Mouse (Mus musculus): ENCODE measurements around the gene Cdh18.
"Not testable (repeated sequence)": the region's sequence is repeated elsewhere in the genome, so short reads cannot be mapped to it uniquely, and the experiment has no call there.

Gene Cdh18

DNA sequence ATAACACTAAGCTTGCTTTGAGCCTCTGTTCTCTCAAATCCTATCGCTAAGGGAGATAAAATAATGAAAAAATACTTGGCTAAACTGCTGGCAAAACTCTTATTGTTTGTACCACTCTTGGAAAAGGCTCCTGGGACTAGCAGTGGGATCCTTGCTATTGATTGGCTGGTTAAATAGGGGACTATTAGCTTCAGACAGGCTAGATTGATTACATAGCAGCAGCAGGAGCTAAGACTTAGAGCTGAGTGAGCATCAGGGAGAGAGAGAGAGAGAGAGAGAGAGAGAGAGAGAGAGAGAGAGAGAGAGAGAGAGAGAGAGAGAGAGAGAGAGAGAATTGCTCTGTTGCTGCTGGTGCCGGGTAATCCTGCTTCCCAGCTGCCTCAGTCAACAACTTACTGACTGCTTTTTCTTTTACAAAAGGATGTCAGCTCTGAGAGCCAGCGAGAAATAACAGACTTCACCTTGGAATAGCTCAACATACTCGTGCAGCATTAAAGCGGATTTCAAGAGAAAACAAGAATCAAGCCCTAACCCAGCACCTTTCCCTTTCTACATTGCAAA lies at the start of gene Cdh18:
Cdh18 (plus strand) TSS at position 312 of the 561 bp plus-strand sequence.
- DNase-seq: no peak

DNA sequence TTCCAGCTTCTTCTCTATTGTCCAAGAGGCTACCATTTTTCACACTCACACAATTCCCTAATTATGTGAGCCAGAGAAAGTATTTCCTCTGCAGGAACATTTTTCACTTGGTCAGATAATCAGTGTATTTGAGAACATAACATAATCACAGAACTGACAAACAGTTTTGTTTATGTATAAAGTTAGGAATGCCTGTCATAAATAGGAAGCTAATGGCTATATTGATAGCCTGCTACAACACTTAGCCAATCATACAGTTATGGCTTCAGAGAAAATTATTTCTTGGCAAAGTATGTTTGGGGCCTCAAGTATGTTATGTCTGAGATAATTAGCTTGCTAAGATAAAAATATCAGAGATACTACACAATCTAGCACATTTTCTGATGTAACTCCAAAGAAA lies 37.6 kb upstream of the Cdh18 start:
- DNase-seq: no peak

- no peak for DNase-seq
These were observed 13.0 kb upstream of the Cdh18 start for GRCm38 (mm10) chr15:22535828-22536227.

- no peak for DNase-seq
These were observed 29.3 kb downstream of the Cdh18 start for GRCm38 (mm10) chr15:22577974-22578616.

- DNase-seq: no peak
These were observed 29.8 kb downstream of the Cdh18 start for GRCm38 (mm10) chr15:22578617-22578990.

GRCm38 (mm10) chr15:22584667-22585066 lies 35.8 kb downstream of the Cdh18 start:
- no peak for DNase-seq

DNA sequence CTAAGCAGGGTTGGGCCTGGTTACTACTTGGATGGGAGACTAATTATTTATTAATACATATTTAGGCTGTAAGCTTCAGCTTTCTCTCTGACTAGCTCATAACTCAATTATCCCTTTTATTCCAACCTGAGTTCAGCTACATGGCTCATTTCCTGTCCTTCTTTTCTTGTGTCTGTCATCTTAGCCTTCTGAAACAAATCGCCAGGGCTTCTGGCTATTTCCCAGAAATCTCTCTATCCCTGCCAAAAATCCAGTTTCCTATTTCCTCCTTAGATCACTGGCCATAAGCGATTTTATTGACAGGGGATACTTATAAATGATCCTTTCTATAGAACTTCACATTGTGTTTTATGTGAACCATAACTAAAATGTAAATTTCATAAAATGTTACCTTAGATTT lies 167.6 kb downstream of the Cdh18 start:
- no peak for DNase-seq

DNA sequence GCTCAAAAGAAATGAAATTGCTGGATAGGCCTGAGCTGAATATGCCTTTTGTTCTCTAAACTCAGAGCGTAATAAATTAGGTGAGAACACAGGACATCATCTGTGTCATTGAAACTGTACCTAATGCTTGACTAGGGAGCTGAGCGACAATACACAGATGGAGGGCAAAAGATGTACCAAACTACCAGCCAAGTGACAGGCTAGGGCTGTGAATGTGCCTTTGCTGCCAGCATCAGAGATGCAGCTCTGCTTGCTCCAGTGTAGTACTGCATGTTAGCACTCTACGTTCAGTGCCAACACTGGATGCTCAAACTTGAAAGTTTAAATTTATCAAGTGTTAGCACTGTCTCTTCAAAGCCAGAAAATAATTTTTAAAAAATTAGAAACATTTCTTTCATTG lies 168.9 kb downstream of the Cdh18 start:
- no peak for DNase-seq

DNA sequence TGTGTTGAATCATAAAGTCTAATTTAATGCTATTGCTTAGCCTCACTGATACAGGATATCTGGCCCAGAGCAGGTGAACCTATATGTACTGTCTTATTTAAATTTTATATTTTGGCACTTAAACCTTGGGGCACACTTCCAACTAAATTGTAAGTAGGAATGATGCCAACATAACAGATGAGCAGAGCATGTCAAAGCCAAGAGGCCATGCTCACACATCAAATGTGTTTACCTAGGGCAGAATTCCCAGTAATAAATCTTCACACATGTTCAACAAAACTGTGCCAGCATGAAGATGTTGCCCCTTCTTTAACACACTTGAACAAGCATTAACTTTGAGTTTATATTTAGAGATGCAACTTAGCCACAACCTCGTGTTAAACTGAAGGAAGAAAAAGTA lies 177.8 kb downstream of the Cdh18 start:
- DNase-seq: no peak

GRCm38 (mm10) chr15:22733039-22733438 lies 184.2 kb downstream of the Cdh18 start:
- DNase-seq: no peak

- no peak for DNase-seq
These were observed 187.3 kb downstream of the Cdh18 start for GRCm38 (mm10) chr15:22736165-22736564.

DNA sequence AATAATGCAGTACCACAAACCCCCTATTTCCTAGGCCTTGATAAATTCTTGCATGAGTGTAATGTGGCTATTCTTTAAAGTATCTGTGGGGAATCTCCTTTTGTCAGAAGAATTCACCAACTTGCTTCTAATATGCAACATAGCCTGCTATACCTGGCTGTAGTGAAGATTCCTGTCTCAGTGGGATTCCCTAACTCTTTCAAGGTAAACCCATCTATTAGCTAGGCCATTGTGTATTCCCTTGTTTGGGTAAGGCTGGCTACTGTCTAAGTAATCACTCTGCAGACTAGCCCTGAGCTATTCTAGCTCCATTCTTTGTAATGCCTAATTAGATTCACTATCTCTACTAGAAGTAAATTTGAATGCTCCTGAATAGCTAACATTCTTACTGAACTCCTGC lies 212.4 kb downstream of the Cdh18 start:
- DNase-seq: not testable (repeated sequence)

DNA sequence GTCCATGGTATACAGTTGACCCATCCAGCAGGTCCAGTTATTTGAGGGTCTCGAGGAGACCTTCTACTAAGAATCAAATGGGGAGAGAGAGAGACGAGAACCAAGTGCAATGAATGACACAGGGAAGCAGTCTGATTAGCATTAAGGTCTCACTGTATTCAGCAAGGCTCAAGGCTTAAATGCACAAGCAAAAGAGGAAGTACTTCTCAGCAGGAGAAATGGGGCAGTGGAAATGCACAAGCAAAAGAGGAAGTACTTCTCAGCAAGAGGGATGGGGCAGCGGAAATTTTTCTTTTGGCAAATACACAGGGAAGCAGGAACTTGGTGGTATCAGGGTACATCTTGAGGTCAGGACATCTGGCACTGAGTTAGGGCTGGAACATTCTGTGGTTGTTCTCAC lies 217.8 kb downstream of the Cdh18 start:
- DNase-seq: not testable (repeated sequence)

GRCm38 (mm10) chr15:22776346-22776745 lies 227.5 kb downstream of the Cdh18 start:
- DNase-seq: no peak

DNA sequence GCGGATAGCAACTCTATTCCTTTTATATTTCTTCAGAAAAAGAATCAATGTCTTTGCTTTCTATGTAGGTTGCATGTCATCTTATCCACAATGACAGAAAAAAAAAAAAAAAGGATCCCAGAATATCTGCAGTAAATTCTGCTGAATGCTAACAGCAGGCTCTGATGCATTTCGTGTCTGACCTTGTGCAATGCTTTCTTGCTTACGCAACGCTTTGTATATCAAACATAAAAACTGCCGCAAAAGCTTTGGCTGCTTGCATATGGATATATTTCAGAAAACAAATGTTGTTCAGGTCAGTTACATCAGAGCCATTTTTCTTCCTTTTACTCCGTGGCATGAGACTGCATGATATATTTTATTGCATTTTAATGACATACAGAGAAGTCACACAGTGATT lies 240.9 kb downstream of the Cdh18 start:
- DNase-seq: no peak

DNA sequence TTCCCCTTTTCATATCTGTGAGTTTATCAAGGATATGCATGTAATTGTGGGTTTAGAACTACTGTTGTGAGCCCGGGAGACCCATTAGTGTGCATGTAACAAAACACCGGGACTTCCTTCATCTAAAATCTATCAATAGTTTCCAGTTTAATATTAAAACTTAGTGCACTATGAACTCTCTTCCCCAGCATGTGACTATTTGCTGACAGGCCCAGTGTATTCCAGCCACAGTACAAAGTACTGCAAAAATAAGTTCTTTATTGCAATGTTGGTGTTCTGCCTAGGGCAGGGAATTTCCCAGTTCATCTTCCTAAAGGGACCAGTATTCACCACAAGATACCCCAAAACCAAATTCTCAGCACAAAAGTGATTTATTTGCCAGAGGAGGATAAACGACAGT lies 243.0 kb downstream of the Cdh18 start:
- no peak for DNase-seq

DNA sequence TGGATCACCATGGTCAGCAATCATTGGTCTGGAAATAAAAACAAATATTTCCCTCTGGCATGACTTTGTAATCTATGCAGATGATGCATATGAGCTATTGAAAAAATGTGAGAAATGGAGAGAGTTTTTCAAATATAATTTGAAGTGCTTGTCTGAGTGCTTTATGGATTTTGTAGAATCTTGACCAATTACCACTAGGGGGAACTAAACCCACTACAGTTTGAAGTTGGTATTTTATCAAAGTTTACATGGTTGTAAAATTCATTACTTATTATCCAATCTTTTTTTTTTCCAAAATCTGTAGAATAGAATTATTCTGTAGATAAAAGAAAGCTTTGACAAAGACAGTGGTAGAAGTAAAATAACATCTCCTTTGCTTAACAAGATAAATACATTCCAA lies 284.3 kb downstream of the Cdh18 start:
- no peak for DNase-seq

DNA sequence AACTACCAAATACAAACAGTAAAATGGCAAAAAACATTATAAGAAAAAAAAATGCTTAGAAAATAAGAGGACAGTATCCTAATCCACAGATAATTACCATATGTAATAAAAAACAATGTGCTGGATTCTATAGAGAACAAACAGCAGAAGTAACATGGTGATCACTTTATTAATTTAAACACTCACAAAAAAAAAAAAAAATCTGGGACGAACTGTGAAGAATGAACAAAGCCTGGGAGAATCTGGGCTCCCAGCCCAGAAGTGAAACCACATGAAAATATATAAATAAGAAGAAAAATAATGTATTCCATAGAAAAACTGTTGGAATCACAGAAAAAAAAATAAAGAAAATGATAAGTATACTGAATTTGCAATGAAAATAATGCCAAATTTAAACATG lies 288.4 kb downstream of the Cdh18 start:
- no peak for DNase-seq

DNA sequence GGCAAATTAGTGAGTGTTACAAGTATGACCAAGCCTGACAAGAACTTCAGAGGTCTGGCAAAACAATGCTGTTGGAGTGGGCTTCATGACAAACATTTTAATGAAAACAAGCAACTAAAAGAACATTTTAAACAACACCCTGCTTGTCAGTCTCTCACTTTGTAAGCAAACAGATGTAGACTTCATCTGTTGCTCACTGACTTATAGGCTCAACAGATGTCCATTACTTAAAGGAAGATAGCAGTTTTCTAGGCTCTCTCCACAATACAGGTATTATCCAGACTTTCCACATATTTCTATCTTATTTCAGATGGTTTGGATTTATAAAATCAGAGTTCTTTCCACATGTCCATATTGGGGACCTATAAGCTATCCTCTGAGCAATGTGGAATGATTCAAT lies 308.9 kb downstream of the Cdh18 start:
- DNase-seq: no peak

GRCm38 (mm10) chr15:22870679-22871078 lies 321.9 kb downstream of the Cdh18 start:
- no peak for DNase-seq

- no peak for DNase-seq
These were observed 348.9 kb downstream of the Cdh18 start for GRCm38 (mm10) chr15:22897724-22898123.

DNA sequence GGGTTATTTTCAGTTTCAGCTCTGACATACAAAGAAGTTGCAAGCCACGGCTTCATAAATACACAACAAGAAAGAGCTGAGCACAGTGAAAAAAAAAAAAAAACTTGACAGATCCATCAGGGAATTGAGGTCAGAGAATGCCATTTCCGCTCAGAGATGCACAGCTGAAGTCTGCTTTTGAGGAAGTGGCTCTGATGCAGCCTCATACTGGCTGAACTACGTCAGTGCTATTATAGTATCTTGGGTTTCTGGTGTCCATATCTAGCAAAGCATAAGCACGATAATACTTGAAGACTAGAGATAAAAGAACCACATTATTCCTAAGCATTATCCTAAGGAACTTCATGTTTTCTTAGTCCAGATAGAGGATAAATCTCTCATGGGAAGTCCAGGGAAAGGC lies 349.4 kb downstream of the Cdh18 start:
- no peak for DNase-seq

DNA sequence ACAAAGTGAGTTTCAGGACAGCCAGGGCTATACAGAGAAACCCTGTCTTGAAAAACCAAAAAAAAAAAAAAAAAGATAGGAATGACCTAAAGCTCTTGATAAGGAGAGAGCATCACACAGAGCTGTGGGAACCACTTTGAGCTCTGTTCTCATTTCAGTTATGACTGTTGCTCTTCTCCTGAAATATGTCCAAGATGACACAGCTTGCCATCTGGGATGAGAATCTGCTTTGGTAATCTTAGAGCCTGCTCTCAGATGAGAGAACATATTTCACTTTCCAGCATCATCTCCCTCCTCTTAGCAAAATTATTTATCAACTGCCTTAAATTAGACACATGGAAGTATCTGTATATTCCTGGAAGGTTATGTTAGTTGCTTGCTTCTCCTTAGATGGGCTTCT lies 365.6 kb downstream of the Cdh18 start:
- DNase-seq: peak; percentile 20

DNA sequence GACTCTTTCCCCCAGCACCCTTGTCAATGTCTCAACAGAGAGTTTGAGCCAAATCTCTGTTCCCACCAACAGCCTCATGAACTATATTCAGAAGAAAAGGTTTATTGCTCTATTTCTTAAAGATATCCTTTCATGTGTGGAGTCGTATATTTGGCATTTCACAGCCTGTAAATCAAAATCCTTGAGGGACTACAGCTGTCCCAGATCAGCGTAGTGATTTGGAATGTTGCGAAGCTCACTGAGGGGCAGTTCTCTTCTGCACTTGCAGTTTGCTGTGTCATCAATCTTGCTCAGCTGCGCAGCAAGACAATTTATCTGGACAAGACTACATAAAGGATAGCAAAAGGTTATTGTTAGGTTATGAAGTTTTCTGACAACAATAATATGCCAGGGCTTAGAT lies 385.5 kb downstream of the Cdh18 start:
- no peak for DNase-seq

GRCm38 (mm10) chr15:22947234-22947633 lies 398.4 kb downstream of the Cdh18 start:
- no peak for DNase-seq

Measured in right cerebral cortex, postnatal 25 days (tissue).